Mouse (Mus musculus) right cerebral cortex, postnatal 10 days (tissue): Measurements from ENCODE around the gene Zc3h4.
"Not testable (repeated sequence)": the region's sequence is repeated elsewhere in the genome, so short reads cannot be mapped to it uniquely, and the experiment has no call there.

ENCODE experiments used
- DNase-seq, 2 experiments: peaks; one replicate each; pipeline ENCODE4 v3.0.0; 2021; ENCODE audit warnings: low spot score in 2 of 2

Gene Zc3h4

GRCm38 (mm10) chr7:16400689-16401611, at the start of gene Zc3h4:
TSS of gene Zc3h4 (plus strand) at chr7:16400910.
- peak; percentile 92 for DNase-seq

DNA sequence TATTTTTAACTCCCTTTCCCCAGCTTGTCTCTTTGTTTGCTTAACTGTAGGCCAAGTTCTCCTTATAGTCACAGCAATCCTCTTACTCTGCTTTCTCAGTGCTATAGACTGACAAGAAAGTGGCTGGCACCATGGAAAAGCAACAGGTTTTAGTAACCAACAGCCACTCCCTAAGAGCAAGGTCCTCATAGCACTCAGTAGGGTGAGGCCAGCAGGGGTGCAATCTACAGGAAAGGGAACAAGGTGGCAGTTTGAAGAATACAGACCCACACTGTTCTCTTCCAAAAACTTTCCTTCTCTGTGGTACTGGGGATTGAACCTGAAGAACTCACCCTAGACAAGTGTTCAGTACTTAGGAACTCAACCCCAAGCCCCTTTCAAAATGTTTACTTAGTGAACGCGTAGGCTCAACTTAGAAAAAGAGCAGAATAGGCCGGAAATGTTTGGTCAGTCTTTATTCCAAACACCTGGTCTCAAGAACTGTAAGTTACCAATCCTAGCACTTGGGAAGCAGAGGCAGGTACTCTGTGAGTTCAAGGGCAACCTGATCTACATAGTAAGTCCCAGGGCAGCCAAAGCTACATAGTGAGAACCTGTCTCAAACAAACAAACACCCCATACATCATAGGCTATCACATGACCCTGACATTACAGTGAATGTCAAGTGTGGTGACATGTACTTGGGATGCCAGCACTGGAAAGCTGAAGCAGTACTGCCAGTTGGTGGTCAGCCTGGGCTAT, 44.7 kb upstream of the Zc3h4 start:
- DNase-seq, result no peak

DNA sequence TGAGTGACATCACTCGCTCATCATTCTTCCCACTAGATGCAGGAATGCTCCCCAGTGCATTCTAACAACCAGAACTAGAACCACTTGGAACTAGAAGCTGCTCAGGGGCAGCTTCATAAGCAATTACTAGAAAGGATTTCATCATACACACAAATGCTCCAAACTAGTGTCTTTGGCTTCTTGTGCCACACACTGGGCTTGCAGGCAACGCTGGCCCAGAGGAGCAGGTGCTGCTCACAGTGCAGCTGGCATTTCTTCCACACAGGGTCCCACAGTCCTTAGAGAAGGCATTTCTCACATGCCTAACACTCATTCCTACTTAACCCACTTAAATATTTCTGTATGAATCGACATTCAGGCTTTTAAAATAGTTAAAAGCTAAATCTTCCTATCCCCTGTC, 43.1 kb upstream of the Zc3h4 start:
- no peak for DNase-seq

DNA sequence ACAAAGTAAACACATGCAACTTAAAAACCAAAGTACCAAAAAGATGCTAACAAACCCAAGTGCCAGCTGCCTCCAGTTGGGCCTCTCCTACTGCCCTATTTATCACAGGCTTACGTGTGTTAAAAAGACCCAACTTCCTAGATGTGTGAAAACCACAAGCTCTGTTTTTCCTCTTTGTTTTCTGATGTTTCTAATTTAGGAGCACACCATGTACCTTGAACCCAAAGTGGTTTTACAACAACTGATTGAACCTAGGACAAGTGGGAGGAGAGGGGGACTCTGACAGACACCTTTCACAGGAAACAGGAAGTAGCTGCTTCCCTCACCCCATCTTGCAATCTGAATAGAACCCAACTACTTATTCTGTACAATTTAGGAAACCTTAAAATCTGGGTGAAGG, 36.4 kb upstream of the Zc3h4 start:
- DNase-seq, result no peak

DNA sequence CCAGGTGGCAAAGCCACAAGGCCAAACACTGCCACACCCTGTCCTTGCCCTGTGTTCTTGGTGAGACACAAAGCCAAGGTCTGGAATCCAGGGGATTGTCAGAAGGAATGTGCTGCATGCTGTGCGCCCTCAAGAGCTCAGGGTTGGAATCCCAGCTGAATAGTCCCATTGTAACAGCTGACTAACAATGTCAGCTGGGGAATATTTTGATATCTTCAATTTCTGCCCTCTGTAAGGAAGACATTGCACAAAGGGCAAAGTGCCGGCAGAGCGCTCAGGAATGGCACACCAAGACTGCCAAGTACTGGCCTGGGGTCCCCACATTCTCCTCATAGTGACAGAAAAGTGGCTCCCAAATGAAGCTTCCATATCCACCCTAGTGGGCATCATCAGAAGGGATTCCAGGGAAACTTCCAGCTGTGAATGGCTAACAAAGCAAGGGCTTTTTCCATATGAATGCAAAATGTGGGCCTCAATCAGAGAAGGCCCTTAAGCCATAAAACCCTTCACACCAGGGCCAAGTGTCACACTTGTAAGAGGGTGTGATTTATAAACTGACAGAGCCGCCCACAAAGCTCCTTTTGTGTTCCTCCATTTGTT, 35.7 kb upstream of the Zc3h4 start:
- DNase-seq, result no peak

DNA sequence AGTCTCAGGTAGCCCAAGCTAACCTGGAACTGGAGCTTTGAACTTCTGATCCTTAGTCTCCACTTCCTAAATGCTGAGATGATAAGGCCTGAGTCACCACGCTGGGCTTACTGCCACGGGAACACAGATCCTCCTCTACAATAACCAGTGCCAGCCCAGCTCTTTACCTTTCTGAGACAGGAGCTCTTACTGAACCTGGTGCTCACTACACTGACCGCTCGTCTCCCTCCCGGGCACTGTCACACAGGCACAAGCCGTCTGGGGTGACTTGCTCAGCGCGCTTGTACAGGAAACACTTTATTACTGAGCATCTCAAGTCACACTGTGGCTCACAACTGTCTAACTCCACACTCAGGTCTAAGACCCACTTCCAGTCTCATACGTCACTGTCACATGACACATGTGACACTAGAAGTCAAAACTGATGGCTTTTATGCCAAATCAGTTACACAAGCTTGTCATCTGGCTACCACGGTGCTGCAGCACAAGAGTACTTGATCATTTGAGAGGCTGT, 34.5 kb upstream of the Zc3h4 start:
- no peak for DNase-seq

- no peak for DNase-seq
These were observed 34.0 kb upstream of the Zc3h4 start for GRCm38 (mm10) chr7:16366669-16367068.

DNA sequence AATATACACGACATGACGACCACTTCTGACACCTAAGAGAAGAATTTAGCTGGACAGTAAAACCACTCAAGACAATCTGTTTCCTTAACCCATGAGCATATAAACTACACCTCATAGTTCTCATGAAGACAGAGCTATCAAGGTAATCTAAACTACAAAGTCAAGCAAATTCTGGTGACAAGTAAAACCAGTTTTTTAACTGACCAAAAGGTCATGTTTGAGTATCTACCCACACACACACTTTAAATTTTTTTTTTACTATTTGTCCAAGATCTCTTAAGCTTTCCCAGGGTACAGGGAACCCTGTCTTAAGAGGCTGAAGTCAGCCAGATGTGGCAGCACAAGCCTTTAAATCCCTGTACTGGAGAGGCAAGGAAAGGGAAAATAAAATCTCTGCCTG, 31.9 kb upstream of the Zc3h4 start:
- no peak for DNase-seq

DNA sequence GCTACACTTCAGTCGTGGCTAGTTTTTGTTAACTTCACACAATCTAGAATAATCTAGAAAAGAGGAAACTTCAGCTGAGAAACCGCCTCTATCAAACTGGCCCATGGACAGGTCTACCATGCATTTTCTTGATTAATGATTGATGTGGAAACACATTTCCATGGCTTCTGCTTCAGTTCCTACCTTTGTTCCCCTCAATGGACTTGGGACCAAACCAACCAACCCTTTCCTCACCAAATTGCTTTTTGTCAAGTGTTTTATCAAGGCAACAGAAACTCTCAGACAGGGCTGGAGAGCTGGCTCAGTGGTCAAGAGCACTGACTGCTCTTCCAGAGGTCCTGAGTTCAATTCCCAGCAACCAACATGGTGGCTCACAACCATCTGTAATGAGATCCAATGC, 30.1 kb upstream of the Zc3h4 start:
- no peak for DNase-seq

GRCm38 (mm10) chr7:16373719-16374118, 27.0 kb upstream of the Zc3h4 start:
- no peak for DNase-seq

DNA sequence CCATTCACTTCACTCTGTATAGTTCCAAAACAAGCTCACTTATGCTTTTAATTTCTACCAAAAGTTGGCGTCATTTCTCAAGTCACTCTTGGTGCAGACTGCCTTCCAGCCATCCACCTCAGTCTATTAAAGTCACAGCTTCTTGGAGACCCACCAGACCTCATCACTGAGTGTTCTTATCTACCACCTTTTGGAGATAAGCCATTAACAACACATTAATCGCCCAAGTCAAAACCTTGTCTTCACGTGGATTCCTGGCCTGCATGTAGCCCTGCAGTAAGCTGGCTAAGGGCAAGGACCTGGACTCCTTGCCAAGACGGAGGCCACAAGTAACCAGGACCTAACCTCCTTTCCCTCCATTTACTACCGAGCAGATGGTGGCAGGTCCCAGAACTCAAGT, 25.7 kb upstream of the Zc3h4 start:
- no peak for DNase-seq

DNA sequence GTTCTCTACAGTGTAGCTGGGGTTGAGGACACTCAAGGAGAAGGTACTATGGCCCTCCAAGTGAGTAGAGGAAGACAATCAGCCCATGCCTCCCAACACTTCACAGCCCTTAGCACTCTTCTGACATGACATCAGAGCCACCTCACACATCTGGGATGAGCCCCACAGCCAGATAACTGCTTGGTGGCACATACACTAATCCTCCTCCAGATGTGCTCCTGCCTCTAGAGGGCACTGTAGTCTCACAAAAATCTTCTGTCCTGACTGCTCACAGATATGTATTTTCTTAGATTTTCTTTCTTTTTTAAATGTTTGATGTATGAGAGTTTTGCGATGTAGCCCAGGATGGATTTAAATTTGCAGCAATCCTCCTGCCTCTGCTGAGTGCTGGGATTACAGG, 24.2 kb upstream of the Zc3h4 start:
- DNase-seq, result peak in 1 of 2 experiments; percentile 35

- peak; percentile 98 for DNase-seq
These were observed 13.3 kb upstream of the Zc3h4 start, which contains the start of gene Sae1 for GRCm38 (mm10) chr7:16387160-16388041. TSS of gene Sae1 (minus strand) at chr7:16387806.

DNA sequence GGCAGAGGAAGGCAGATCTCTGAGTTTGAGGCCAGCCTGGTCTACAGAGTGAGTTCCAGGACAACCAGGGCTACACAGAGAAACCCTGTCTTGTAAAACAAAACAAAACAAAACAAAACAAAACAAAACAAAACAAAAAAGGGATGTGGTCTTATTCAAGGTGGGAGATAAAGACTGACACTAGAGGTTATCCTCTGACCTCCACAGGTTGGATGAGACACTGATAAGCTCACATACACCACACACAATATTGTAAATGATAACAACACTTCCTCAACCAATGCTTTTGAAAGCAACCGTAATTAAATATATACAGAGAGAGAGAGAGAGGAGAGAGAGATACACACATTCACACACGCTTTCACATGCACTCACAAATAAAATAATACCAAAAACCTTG, 10.8 kb upstream of the Zc3h4 start:
- DNase-seq, result not testable (repeated sequence)

DNA sequence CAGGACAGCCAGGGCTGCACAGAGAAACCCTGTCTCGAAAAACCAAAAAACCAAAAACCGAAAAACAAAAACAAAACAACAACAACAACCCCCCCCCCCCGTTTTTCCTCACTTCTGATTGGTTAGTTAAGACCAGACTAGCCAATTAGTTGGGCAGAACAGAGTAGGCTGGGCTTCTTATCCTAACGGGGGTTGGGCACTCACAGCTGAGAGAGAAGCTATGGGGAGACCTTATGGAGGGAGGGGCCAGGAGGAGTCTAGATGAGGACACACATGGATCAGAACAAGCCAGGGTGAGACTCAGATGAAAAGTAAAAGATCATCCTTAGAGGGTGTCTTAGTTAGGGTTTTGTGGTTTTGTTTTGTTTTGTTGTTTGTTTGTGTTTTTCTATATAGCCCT, 7.8 kb upstream of the Zc3h4 start:
- DNase-seq, result no peak

GRCm38 (mm10) chr7:16395944-16396343, 4.8 kb upstream of the Zc3h4 start:
- peak in 1 of 2 experiments; percentile 52 for DNase-seq

GRCm38 (mm10) chr7:16397465-16397864, 3.2 kb upstream of the Zc3h4 start:
- no peak for DNase-seq

GRCm38 (mm10) chr7:16398387-16399050, 2.2 kb upstream of the Zc3h4 start:
- DNase-seq, result peak in 1 of 2 experiments; percentile 50

DNA sequence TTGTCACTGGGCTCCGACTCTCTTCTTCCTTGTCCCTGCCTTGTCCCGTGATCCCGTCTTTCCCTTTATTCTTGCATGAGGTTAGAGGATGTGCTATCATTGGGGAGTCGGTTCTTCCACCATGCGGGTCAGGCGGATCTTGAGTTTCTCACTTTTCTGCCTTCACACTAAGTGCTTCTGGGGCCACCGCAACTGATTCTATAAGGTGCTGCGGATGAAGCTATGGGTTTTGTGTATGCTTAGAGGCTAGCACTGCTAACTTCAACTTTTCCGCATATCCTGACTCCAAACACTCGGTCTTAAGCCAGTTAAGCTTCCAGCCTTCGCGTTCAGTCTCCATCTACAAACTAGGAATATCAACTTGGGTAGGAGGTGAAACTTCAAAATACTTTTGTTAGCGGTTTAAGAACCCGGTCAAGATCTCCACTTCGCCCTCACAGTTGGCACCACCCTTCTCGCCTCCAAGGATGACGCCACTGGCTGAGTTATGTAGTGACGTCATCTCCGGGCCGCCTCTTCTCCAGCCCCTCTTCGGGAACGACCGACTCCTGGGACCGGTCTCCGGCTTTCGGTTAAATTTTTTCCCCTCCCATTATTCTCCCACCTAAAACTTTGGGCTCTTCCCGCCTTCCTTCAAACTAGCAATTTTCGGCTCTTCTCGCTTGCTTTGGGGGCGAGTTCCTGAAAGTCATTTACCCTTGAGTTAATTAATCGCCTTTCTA, 1.5 kb upstream of the Zc3h4 start:
- DNase-seq, result peak; percentile 93 to 94
